Mouse (Mus musculus): Measurements from ENCODE around the gene Grik5. TPM values are rescaled to one million over a fixed set of nuclear protein-coding genes. Genes with fewer than 3 reads are reported as not detected.

The Grik5 gene
- polyA plus RNA-seq, 1 experiment: 31.5 TPM

- no peak overlapping the region for H3K27ac ChIP-seq (ENCODE audit: insufficient read depth, low read length)
- H3K4me3 ChIP-seq (ENCODE audit: low read depth, low read length): no peak overlapping the region
- H3K4me1 ChIP-seq (ENCODE audit: control insufficient read depth, insufficient read depth, low read length): no peaks in the 10 kb centered on the region
- H3K9me3 ChIP-seq (replicated peaks; ENCODE audit: control insufficient read depth, insufficient read depth, low read length, poor library complexity, severe bottlenecking): no peaks in the 10 kb centered on the region
- H3K36me3 ChIP-seq (ENCODE audit: control insufficient read depth, insufficient read depth, low read length, poor library complexity, severe bottlenecking): no peaks in the 10 kb centered on the region
- H3K9ac ChIP-seq (ENCODE audit: low read depth, poor library complexity, severe bottlenecking): no peak overlapping the region
- no peaks in the 10 kb centered on the region for H3K27me3 ChIP-seq (ENCODE audit: control insufficient read depth, insufficient read depth, low read length, poor library complexity, severe bottlenecking)
- TF ChIP-seq POLR2A (IDR thresholded peaks at IDR 0.05; ENCODE audit: insufficient read depth, low read length) (no peak), EP300 (IDR thresholded peaks at IDR 0.05; ENCODE audit: insufficient read depth, low read depth, low read length) (no peak)
These were observed 8.2 kb downstream of the Grik5 start for GRCm38 (mm10) chr7:25063900-25064299.

GRCm38 (mm10) chr7:25063346-25063745, 8.8 kb downstream of the Grik5 start:
- Histone ChIP-seq H3K4me3 (ENCODE audit: low read depth, low read length) (no peak overlapping the region), H3K27me3 (ENCODE audit: control insufficient read depth, insufficient read depth, low read length, poor library complexity, severe bottlenecking) (no peaks in the 10 kb centered on the region), H3K9ac (ENCODE audit: low read depth, poor library complexity, severe bottlenecking) (no peak overlapping the region), H3K27ac (ENCODE audit: insufficient read depth, low read length) (no peak overlapping the region), H3K36me3 (ENCODE audit: control insufficient read depth, insufficient read depth, low read length, poor library complexity, severe bottlenecking) (no peaks in the 10 kb centered on the region), H3K9me3 (replicated peaks; ENCODE audit: control insufficient read depth, insufficient read depth, low read length, poor library complexity, severe bottlenecking) (no peaks in the 10 kb centered on the region), H3K4me1 (ENCODE audit: control insufficient read depth, insufficient read depth, low read length) (peaks cover 3% of the 10 kb centered on the region)
- TF ChIP-seq CTCF (IDR thresholded peaks at IDR 0.05; ENCODE audit: low read depth, low read length) (no peak), POLR2A (IDR thresholded peaks at IDR 0.05; ENCODE audit: insufficient read depth, low read length) (no peak), EP300 (IDR thresholded peaks at IDR 0.05; ENCODE audit: insufficient read depth, low read depth, low read length) (no peak)

- Histone ChIP-seq H3K4me3 (ENCODE audit: low read depth, low read length) (no peak overlapping the region), H3K36me3 (ENCODE audit: control insufficient read depth, insufficient read depth, low read length, poor library complexity, severe bottlenecking) (no peaks in the 10 kb centered on the region), H3K4me1 (ENCODE audit: control insufficient read depth, insufficient read depth, low read length) (peaks cover 3% of the 10 kb centered on the region), H3K27ac (ENCODE audit: insufficient read depth, low read length) (no peak overlapping the region), H3K9me3 (replicated peaks; ENCODE audit: control insufficient read depth, insufficient read depth, low read length, poor library complexity, severe bottlenecking) (no peaks in the 10 kb centered on the region), H3K27me3 (ENCODE audit: control insufficient read depth, insufficient read depth, low read length, poor library complexity, severe bottlenecking) (no peaks in the 10 kb centered on the region), H3K9ac (ENCODE audit: low read depth, poor library complexity, severe bottlenecking) (no peak overlapping the region)
- TF ChIP-seq CTCF (IDR thresholded peaks at IDR 0.05; ENCODE audit: low read depth, low read length) (no peak), EP300 (IDR thresholded peaks at IDR 0.05; ENCODE audit: insufficient read depth, low read depth, low read length) (no peak), POLR2A (IDR thresholded peaks at IDR 0.05; ENCODE audit: insufficient read depth, low read length) (no peak)
These were observed 13.3 kb downstream of the Grik5 start for GRCm38 (mm10) chr7:25058836-25059235.

- Histone ChIP-seq H3K36me3 (ENCODE audit: control insufficient read depth, insufficient read depth, low read length, poor library complexity, severe bottlenecking) (no peaks in the 10 kb centered on the region), H3K27ac (ENCODE audit: insufficient read depth, low read length) (no peak overlapping the region), H3K4me3 (ENCODE audit: low read depth, low read length) (no peak overlapping the region), H3K4me1 (ENCODE audit: control insufficient read depth, insufficient read depth, low read length) (peaks cover 3% of the 10 kb centered on the region), H3K27me3 (ENCODE audit: control insufficient read depth, insufficient read depth, low read length, poor library complexity, severe bottlenecking) (no peaks in the 10 kb centered on the region), H3K9ac (ENCODE audit: low read depth, poor library complexity, severe bottlenecking) (no peak overlapping the region), H3K9me3 (replicated peaks; ENCODE audit: control insufficient read depth, insufficient read depth, low read length, poor library complexity, severe bottlenecking) (no peaks in the 10 kb centered on the region)
- no peak for TF ChIP-seq CTCF (IDR thresholded peaks at IDR 0.05; ENCODE audit: low read depth, low read length)
- TF ChIP-seq POLR2A (IDR thresholded peaks at IDR 0.05; ENCODE audit: insufficient read depth, low read length): no peak
- no peak for TF ChIP-seq EP300 (IDR thresholded peaks at IDR 0.05; ENCODE audit: insufficient read depth, low read depth, low read length)
These were observed 13.8 kb downstream of the Grik5 start for GRCm38 (mm10) chr7:25058394-25058793.

GRCm38 (mm10) chr7:25057888-25058287, 14.3 kb downstream of the Grik5 start:
- no peaks in the 10 kb centered on the region for H3K36me3 ChIP-seq (ENCODE audit: control insufficient read depth, insufficient read depth, low read length, poor library complexity, severe bottlenecking)
- H3K9ac ChIP-seq (ENCODE audit: low read depth, poor library complexity, severe bottlenecking): no peak overlapping the region
- H3K27me3 ChIP-seq (ENCODE audit: control insufficient read depth, insufficient read depth, low read length, poor library complexity, severe bottlenecking): no peaks in the 10 kb centered on the region
- H3K4me1 ChIP-seq (ENCODE audit: control insufficient read depth, insufficient read depth, low read length): peaks cover 3% of the 10 kb centered on the region
- H3K4me3 ChIP-seq (ENCODE audit: low read depth, low read length): no peak overlapping the region
- no peak overlapping the region for H3K27ac ChIP-seq (ENCODE audit: insufficient read depth, low read length)
- no peaks in the 10 kb centered on the region for H3K9me3 ChIP-seq (replicated peaks; ENCODE audit: control insufficient read depth, insufficient read depth, low read length, poor library complexity, severe bottlenecking)
- TF ChIP-seq CTCF (IDR thresholded peaks at IDR 0.05; ENCODE audit: low read depth, low read length): no peak
- TF ChIP-seq POLR2A (IDR thresholded peaks at IDR 0.05; ENCODE audit: insufficient read depth, low read length): no peak
- TF ChIP-seq EP300 (IDR thresholded peaks at IDR 0.05; ENCODE audit: insufficient read depth, low read depth, low read length): no peak

GRCm38 (mm10) chr7:25056951-25057350, 15.2 kb downstream of the Grik5 start:
- H3K36me3 ChIP-seq (ENCODE audit: control insufficient read depth, insufficient read depth, low read length, poor library complexity, severe bottlenecking): no peaks in the 10 kb centered on the region
- no peaks in the 10 kb centered on the region for H3K27me3 ChIP-seq (ENCODE audit: control insufficient read depth, insufficient read depth, low read length, poor library complexity, severe bottlenecking)
- no peak overlapping the region for H3K27ac ChIP-seq (ENCODE audit: insufficient read depth, low read length)
- TF ChIP-seq POLR2A (IDR thresholded peaks at IDR 0.05; ENCODE audit: insufficient read depth, low read length) (no peak), CTCF (IDR thresholded peaks at IDR 0.05; ENCODE audit: low read depth, low read length) (no peak), EP300 (IDR thresholded peaks at IDR 0.05; ENCODE audit: insufficient read depth, low read depth, low read length) (no peak)
- peaks cover 3% of the 10 kb centered on the region for H3K4me1 ChIP-seq (ENCODE audit: control insufficient read depth, insufficient read depth, low read length)
- H3K9me3 ChIP-seq (replicated peaks; ENCODE audit: control insufficient read depth, insufficient read depth, low read length, poor library complexity, severe bottlenecking): no peaks in the 10 kb centered on the region
- no peak overlapping the region for H3K9ac ChIP-seq (ENCODE audit: low read depth, poor library complexity, severe bottlenecking)
- H3K4me3 ChIP-seq (ENCODE audit: low read depth, low read length): no peak overlapping the region
